Mouse (Mus musculus) embryonic facial prominence, embryonic 15.5 days (tissue): ENCODE data around the gene Izumo1. TPM values are rescaled to one million over a fixed set of nuclear protein-coding genes. Genes with fewer than 3 reads are reported as not detected.

Experiments
- ATAC-seq: fragments of 200-750 bp; cut with Nextera tagmentation; 2 replicates; pipeline ENCODE4 v1.8.0; 2017; ENCODE audit warnings: low read depth, moderate TSS enrichment; ENCODE audit not compliant: insufficient number of reproducible peaks, low FRiP score, low TSS enrichment
- H3K27ac ChIP-seq: fragments of 300-500 bp; sonication (generic); replicated peaks from 2 replicates; pipeline ENCODE4 v1.5.1; 2015; ENCODE audit warnings: mild to moderate bottlenecking, inconsistent platforms
- H3K27me3 ChIP-seq: fragments of 300-500 bp; sonication (generic); 2 replicates; pipeline ENCODE4 v1.6.1; 2015; ENCODE audit warnings: inconsistent platforms
- H3K36me3 ChIP-seq: fragments of 300-500 bp; sonication (generic); 2 replicates; pipeline ENCODE4 v1.6.1; 2015; ENCODE audit warnings: mild to moderate bottlenecking, inconsistent platforms
- H3K4me1 ChIP-seq: fragments of 300-500 bp; sonication (generic); 2 replicates; pipeline ENCODE4 v1.6.1; 2015; ENCODE audit warnings: inconsistent platforms
- H3K4me2 ChIP-seq: fragments of 300-500 bp; sonication (generic); replicated peaks from 2 replicates; pipeline ENCODE4 v1.6.1; 2015; ENCODE audit warnings: mild to moderate bottlenecking, inconsistent platforms
- H3K4me3 ChIP-seq: fragments of 300-500 bp; sonication (generic); replicated peaks from 2 replicates; pipeline ENCODE4 v1.5.1; 2015; ENCODE audit warnings: mild to moderate bottlenecking, inconsistent platforms
- H3K9ac ChIP-seq: fragments of 300-500 bp; sonication (generic); 2 replicates; pipeline ENCODE4 v1.6.1; 2015; ENCODE audit warnings: inconsistent platforms
- H3K9me3 ChIP-seq: fragments of 300-500 bp; sonication (generic); replicated peaks from 2 replicates; pipeline ENCODE4 v1.6.1; 2016; ENCODE audit warnings: inconsistent platforms
- WGBS: fragments of 180-500 bp; shearing (Covaris S2); methylation state at CpG from one replicate; pipeline ENCODE4 v1.1.7; 2015; 5-methylcytosine and 5-hydroxymethylcytosine counted together
- polyA plus RNA-seq: library from polyadenylated mRNA; unstranded; fragments of >200 nt; fragmentation: Nextera tagmentation; extraction: Ambion mirVana; gene quantifications from 2 replicates; pipeline ENCODE4 v1.2.1, GENCODE M21; 2015

Izumo1 gene
- polyA plus RNA-seq, 1 experiment from 2014 or later, result 0.41 TPM

GRCm38 (mm10) chr7:45618316-45618715 is 3.3 kb upstream of the Izumo1 start:
- ATAC-seq, result no peak
- peaks cover 19% of the 10 kb centered on the region for H3K27me3 ChIP-seq
- H3K36me3 ChIP-seq, result no peaks in the 10 kb centered on the region
- H3K9me3 ChIP-seq, result no peaks in the 10 kb centered on the region
- H3K27ac ChIP-seq, result no peak overlapping the region
- no peak overlapping the region for H3K9ac ChIP-seq
- no peak overlapping the region; the same call in 1 of the 2 replicates for H3K4me2 ChIP-seq
- no peak overlapping the region for H3K4me3 ChIP-seq
- H3K4me1 ChIP-seq, result peaks cover 29% of the 10 kb centered on the region
- 76% methylated on average over 5 of the region's 5 CpGs for WGBS

GRCm38 (mm10) chr7:45619592-45619991 is 2.0 kb upstream of the Izumo1 start:
- Histone ChIP-seq H3K9me3 (no peaks in the 10 kb centered on the region), H3K4me1 (peaks cover 28% of the 10 kb centered on the region), H3K27ac (no peak overlapping the region), H3K4me2 (no peak overlapping the region), H3K27me3 (peaks cover 19% of the 10 kb centered on the region), H3K4me3 (no peak overlapping the region), H3K36me3 (no peaks in the 10 kb centered on the region), H3K9ac (no peak overlapping the region)
- WGBS, result 75% methylated on average over 5 of the region's 5 CpGs
- no peak for ATAC-seq

DNA sequence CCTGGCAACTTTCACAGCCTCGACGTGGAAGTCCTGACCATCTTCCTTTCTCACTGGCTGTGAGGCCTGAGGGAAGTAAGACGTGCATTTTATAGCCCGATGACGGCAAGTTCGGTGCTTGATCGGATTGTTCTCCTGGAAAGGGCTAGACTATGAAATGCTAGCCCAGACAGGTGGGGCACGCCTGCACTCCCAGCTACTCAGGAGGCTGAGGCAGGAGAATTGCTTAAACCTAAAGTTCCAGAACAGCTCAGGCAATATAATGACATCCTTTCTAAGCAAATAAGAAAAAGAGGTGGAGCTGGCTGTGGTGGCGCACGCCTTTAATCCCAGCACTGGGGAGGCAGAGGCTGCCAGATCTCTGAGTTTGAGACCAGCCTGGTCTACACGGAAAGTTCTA is 1.9 kb downstream of the Izumo1 start:
- Histone ChIP-seq H3K27ac (no peak overlapping the region), H3K27me3 (peaks cover 7% of the 10 kb centered on the region), H3K36me3 (no peaks in the 10 kb centered on the region), H3K9ac (no peak overlapping the region), H3K4me1 (0 out of 2 replicates have a peak, but pooled peaks cover 7% of the 10 kb centered on the region), H3K4me3 (no peak overlapping the region), H3K9me3 (no peaks in the 10 kb centered on the region), H3K4me2 (no peak overlapping the region)
- no peak for ATAC-seq
- WGBS, result 91% methylated on average over 11 of the region's 11 CpGs

GRCm38 (mm10) chr7:45624718-45625117 is 3.1 kb downstream of the Izumo1 start:
- no peak overlapping the region for H3K27ac ChIP-seq
- H3K4me2 ChIP-seq, result no peak overlapping the region
- H3K9me3 ChIP-seq, result no peaks in the 10 kb centered on the region
- H3K36me3 ChIP-seq, result no peaks in the 10 kb centered on the region
- H3K27me3 ChIP-seq, result no peaks in the 10 kb centered on the region; the same call in 1 of the 2 replicates
- ATAC-seq, result no peak
- H3K9ac ChIP-seq, result no peak overlapping the region
- H3K4me3 ChIP-seq, result no peak overlapping the region
- 0 out of 2 replicates have a peak, but pooled peaks cover 7% of the 10 kb centered on the region for H3K4me1 ChIP-seq
- 75% methylated on average over 3 of the region's 3 CpGs for WGBS

- Histone ChIP-seq H3K36me3 (no peaks in the 10 kb centered on the region), H3K4me2 (no peak overlapping the region), H3K27ac (no peak overlapping the region), H3K27me3 (no peaks in the 10 kb centered on the region; the same call in 1 of the 2 replicates), H3K9ac (no peak overlapping the region), H3K4me3 (no peak overlapping the region), H3K9me3 (no peaks in the 10 kb centered on the region), H3K4me1 (0 out of 2 replicates have a peak, but pooled peaks cover 7% of the 10 kb centered on the region)
- 85% methylated on average over 8 of the region's 8 CpGs for WGBS
- ATAC-seq, result no peak
These were observed 3.9 kb downstream of the Izumo1 start for GRCm38 (mm10) chr7:45625481-45625880.

GRCm38 (mm10) chr7:45626571-45627076 is 5.0 kb downstream of the Izumo1 start:
- 90% methylated on average over 7 of the region's 7 CpGs for WGBS
- H3K4me2 ChIP-seq, result no peak overlapping the region
- H3K27me3 ChIP-seq, result no peaks in the 10 kb centered on the region; the same call in 1 of the 2 replicates
- no peaks in the 10 kb centered on the region for H3K36me3 ChIP-seq
- no peak overlapping the region for H3K9ac ChIP-seq
- H3K9me3 ChIP-seq, result no peaks in the 10 kb centered on the region
- no peak overlapping the region for H3K4me3 ChIP-seq
- ATAC-seq, result no peak
- H3K27ac ChIP-seq, result no peak overlapping the region
- H3K4me1 ChIP-seq, result 0 out of 2 replicates have a peak, but pooled peaks cover 7% of the 10 kb centered on the region

DNA sequence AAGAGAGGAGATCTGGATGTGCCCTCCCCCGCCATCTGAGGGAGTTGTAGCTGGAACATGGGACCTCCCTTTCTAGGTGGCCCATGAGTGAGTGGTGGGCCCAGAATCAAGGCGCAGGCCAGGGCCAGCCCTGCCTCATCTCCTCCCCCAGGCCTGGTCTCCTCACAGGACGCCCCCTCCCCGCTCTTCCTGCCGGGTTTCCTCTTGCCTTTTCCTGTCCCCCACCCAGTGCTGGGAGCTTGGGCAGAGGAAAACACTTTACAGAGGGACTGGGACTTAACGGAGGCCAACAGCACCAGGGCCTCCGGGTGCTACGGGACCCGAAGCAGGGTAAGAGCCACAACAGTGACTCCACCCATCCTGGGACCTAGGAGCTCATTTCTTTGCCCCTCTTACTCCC is 5.7 kb downstream of the Izumo1 start, which contains the start of gene Rasip1:
Rasip1 (plus strand) TSS at position 228 of the 400 bp plus-strand sequence.
- Histone ChIP-seq H3K4me1 (peaks cover 8% of the 10 kb centered on the region; the same call in 1 of the 2 replicates), H3K9me3 (no peaks in the 10 kb centered on the region), H3K27me3 (no peaks in the 10 kb centered on the region; the same call in 1 of the 2 replicates), H3K27ac (peak within 1 kb of the TSS; percentile 71; the same call in 1 of the 2 replicates), H3K4me2 (peak within 1 kb of the TSS; percentile 86), H3K36me3 (no peaks in the 10 kb centered on the region), H3K9ac (peak within 1 kb of the TSS; percentile 39), H3K4me3 (peak within 1 kb of the TSS; percentile 54)
- ATAC-seq, result no peak
- 79% methylated on average over 9 of the region's 9 CpGs for WGBS

- peak; percentile 84 for ATAC-seq
- Histone ChIP-seq H3K9me3 (no peaks in the 10 kb centered on the region), H3K4me1 (peaks cover 14% of the 10 kb centered on the region), H3K27ac (peak overlapping the region; percentile 71), H3K36me3 (no peaks in the 10 kb centered on the region), H3K27me3 (no peaks in the 10 kb centered on the region; the same call in 1 of the 2 replicates), H3K4me3 (peak overlapping the region; percentile 54), H3K9ac (peak overlapping the region; percentile 39), H3K4me2 (peak overlapping the region; percentile 86)
- under 1% methylated on average over 105 of the region's 105 CpGs for WGBS
These were observed 7.0 kb downstream of the Izumo1 start for GRCm38 (mm10) chr7:45628364-45629294.

DNA sequence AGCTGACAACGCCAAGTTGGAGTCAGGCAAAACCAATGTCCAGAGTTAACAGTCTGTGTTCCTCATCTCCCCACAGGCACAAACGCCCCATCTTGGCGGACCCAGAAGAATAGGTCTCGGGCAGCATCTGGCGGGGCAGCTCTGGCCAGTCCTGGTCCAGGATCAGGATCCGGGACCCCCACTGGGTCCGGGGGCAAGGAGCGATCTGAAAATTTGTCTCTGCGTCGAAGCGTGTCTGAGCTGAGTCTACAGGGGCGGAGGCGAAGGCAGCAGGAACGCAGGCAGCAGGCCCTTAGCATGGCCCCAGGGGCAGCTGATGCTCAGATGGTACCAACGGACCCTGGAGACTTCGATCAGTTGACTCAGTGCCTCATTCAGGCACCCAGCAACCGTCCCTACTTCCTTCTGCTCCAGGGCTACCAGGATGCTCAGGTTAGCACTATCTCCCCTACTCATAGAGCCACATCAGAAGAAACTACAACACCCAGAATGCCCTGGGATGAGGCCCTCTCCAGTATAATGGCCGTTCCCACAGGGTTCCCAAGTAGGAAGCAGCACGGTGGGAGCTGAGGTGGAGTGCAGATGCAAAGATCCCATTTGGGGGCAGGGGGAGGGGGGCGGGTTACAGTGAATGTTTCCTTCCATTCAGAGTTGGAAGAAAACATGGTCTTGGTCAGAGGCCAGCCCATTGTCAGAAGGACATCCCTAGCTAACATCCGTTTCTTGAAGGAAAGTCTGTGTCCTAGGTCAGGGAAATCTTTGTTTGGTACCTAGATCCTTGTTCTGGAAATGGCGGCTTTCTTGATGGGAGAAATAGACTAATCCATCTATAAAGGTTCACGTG is 8.7 kb downstream of the Izumo1 start:
- WGBS, result 74% methylated on average over 23 of the region's 23 CpGs
- no peak for ATAC-seq
- Histone ChIP-seq H3K27ac (no peak overlapping the region), H3K9ac (no peak overlapping the region), H3K4me1 (peaks cover 14% of the 10 kb centered on the region), H3K4me2 (no peak overlapping the region), H3K9me3 (no peaks in the 10 kb centered on the region), H3K4me3 (no peak overlapping the region), H3K27me3 (no peaks in the 10 kb centered on the region; the same call in 1 of the 2 replicates), H3K36me3 (no peaks in the 10 kb centered on the region)

DNA sequence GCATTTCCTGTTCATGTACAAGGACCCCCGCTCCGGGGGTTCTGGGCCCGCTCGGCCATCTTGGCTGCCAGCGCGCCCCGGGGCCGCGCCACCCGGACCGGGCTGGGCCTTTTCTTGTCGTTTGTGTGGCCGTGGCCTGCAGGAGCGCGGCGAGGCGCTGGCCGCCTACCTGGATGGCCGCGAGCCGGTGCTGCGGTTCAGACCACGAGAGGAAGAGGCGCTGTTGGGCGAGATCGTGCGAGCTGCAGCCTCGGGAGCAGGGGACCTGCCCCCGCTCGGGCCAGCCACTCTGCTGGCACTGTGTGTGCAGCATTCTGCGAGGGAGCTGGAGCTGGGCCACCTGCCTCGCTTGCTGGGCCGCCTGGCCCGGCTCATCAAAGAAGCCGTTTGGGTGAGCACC is 10.9 kb downstream of the Izumo1 start:
- Histone ChIP-seq H3K4me1 (peaks cover 14% of the 10 kb centered on the region), H3K9me3 (no peaks in the 10 kb centered on the region), H3K9ac (no peak overlapping the region), H3K36me3 (peaks cover 14% of the 10 kb centered on the region; the same call in 1 of the 2 replicates), H3K4me3 (peak overlapping the region; percentile 25), H3K27me3 (no peaks in the 10 kb centered on the region; the same call in 1 of the 2 replicates), H3K27ac (0 out of 2 replicates have a peak overlapping the region, but pooled peaks have one; percentile 39), H3K4me2 (peak overlapping the region; percentile 44)
- ATAC-seq, result no peak
- WGBS, result 17% methylated on average over 35 of the region's 35 CpGs
